Mouse (Mus musculus) E14TG2a.4 (cell line): ENCODE results near the gene Lingo4.

Source experiments
- CTCF ChIP-seq: conservative IDR thresholded peaks from 2 replicates; pipeline ENCODE4 v1.5.1; 2014; ENCODE audit warnings: low read length
- NANOG ChIP-seq: IDR thresholded peaks from 2 replicates; pipeline ENCODE4 v1.6.1; 2014; ENCODE audit warnings: borderline replicate concordance, low read length, mixed read lengths
- POU5F1 ChIP-seq: IDR thresholded peaks from 2 replicates; pipeline ENCODE4 v1.6.1; 2014; ENCODE audit warnings: low read length, borderline replicate concordance

DNA sequence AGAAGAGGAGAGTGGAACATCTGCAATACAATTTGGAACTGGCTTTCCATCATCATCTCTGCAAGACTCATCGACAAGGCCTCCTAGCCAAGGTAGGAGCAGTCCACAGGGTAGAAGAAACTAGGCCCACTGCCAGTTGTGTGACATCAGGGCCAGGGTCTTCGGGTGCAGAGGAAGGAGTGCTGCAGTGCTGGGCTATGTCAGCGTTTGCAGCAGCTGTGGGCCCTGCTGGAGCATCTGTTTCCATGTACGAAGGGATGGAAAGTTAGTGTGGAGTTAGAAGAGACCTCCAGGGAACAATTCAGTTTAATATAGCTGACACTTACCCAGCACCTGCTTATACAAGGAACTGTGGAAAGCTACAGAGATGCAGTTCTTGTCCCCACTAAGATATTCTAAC, 5.3 kb upstream of the Lingo4 start:
- TF ChIP-seq CTCF, result no peak
- no peak for TF ChIP-seq POU5F1
- no peak for TF ChIP-seq NANOG
